Mouse (Mus musculus) brain, embryonic 14.5 days (tissue): Measurements from ENCODE around the gene Syne1.

Source experiments
- CTCF ChIP-seq: fragments of 200-500 bp; IDR thresholded peaks from 2 replicates; pipeline ENCODE4 v1.5.1; 2012; ENCODE audit warnings: inconsistent platforms, mild to moderate bottlenecking, moderate library complexity, borderline replicate concordance; ENCODE audit not compliant: insufficient read depth, insufficient read length; ENCODE audit errors: extremely low read depth
- POLR2A ChIP-seq: fragments of 200-500 bp; IDR thresholded peaks from 2 replicates; pipeline ENCODE4 v1.6.1; 2012; ENCODE audit warnings: mild to moderate bottlenecking, inconsistent platforms, borderline replicate concordance; ENCODE audit not compliant: poor library complexity, insufficient read depth, insufficient read length, severe bottlenecking; ENCODE audit errors: extremely low read depth

DNA sequence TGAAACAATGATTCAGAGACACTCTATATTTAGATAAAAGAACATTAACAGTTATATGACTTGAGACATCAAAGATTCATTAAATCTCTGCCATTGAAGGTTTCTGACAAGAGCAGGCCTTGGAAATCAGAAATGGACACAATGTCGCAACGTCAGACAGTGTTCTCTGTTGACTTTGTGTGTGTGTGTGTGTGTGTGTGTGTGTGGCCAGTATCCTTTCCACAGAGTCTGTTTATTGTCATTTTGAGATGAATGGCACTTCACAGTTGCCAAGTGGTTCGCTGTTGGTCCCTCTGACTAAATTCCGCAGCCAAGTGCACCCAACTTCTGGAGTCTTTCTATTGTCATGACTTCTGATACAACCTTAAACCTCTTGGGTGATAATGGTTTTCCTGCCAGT, 577.0 kb downstream of the Syne1 start:
- TF ChIP-seq CTCF (no peak), POLR2A (no peak)
